Mouse (Mus musculus): ENCODE results near the gene Srpk2.
"Not testable (repeated sequence)": the region's sequence is repeated elsewhere in the genome, so short reads cannot be mapped to it uniquely, and the experiment has no call there.

Gene Srpk2

GRCm38 (mm10) chr5:23684517-23684916, at the start of gene Srpk2:
Gene Srpk2 (minus strand): TSS chr5:23684617.
- in situ Hi-C loops (cut with MboI, MseI) = no loop called here

- in situ Hi-C loops (cut with MboI, MseI) = no loop called here
Observed at GRCm38 (mm10) chr5:23721956-23722355, 37.5 kb upstream of the Srpk2 start.

GRCm38 (mm10) chr5:23718881-23719328, 34.5 kb upstream of the Srpk2 start:
- in situ Hi-C loops (cut with MboI, MseI) = loop anchor here (10.0 kb wide), 1 partner anchor 1816 kb away; no protein-coding TSS in a partner anchor

GRCm38 (mm10) chr5:23718182-23718534, 33.7 kb upstream of the Srpk2 start:
- in situ Hi-C loops (cut with MboI, MseI) = loop anchor here (10.0 kb wide), 1 partner anchor 1817 kb away; no protein-coding TSS in a partner anchor

GRCm38 (mm10) chr5:23717469-23718181, 33.2 kb upstream of the Srpk2 start:
- in situ Hi-C loops (cut with MboI, MseI) = loop anchor here (10.0 kb wide), 1 partner anchor 1817 kb away; no protein-coding TSS in a partner anchor

GRCm38 (mm10) chr5:23713401-23714335, 29.3 kb upstream of the Srpk2 start:
- in situ Hi-C loops (cut with MboI, MseI) = loop anchor here (5.0 to 10.0 kb wide), 2 partner anchors 69 to 1821 kb away; partner anchors contain the start of gene Pus7

GRCm38 (mm10) chr5:23712130-23713001, 27.9 kb upstream of the Srpk2 start:
- in situ Hi-C loops (cut with MboI, MseI) = loop anchor here (5.0 to 10.0 kb wide), 2 partner anchors 70 to 1822 kb away; partner anchors contain the start of gene Pus7

- in situ Hi-C loops (cut with MboI, MseI) = loop anchor here (5.0 to 10.0 kb wide), 2 partner anchors 71 to 1823 kb away; partner anchors contain the start of gene Pus7
Observed at GRCm38 (mm10) chr5:23711671-23712129, 27.3 kb upstream of the Srpk2 start.

- in situ Hi-C loops (cut with MboI, MseI) = loop anchor here (5.0 to 10.0 kb wide), 2 partner anchors 71 to 1824 kb away; partner anchors contain the start of gene Pus7
Observed at GRCm38 (mm10) chr5:23711244-23711643, 26.8 kb upstream of the Srpk2 start.

GRCm38 (mm10) chr5:23709661-23710060, 25.2 kb upstream of the Srpk2 start:
- in situ Hi-C loops (cut with MboI, MseI) = loop anchor here (5.0 to 10.0 kb wide), 2 partner anchors 73 to 1825 kb away; partner anchors contain the start of gene Pus7

- in situ Hi-C loops (cut with MboI, MseI) = not testable (repeated sequence)
Observed at GRCm38 (mm10) chr5:23706601-23707597, 22.5 kb upstream of the Srpk2 start.

- in situ Hi-C loops (cut with MboI, MseI) = no loop called here
Observed at GRCm38 (mm10) chr5:23697457-23697856, 13.0 kb upstream of the Srpk2 start.

GRCm38 (mm10) chr5:23683431-23683830, 986 bp downstream of the Srpk2 start:
- in situ Hi-C loops (cut with MboI, MseI) = no loop called here

GRCm38 (mm10) chr5:23679006-23679405, 5.4 kb downstream of the Srpk2 start:
- in situ Hi-C loops (cut with MboI, MseI) = no loop called here

- in situ Hi-C loops (cut with MboI, MseI) = no loop called here
Observed at GRCm38 (mm10) chr5:23677883-23678282, 6.5 kb downstream of the Srpk2 start.

GRCm38 (mm10) chr5:23677072-23677453, 7.4 kb downstream of the Srpk2 start:
- in situ Hi-C loops (cut with MboI, MseI) = no loop called here

- in situ Hi-C loops (cut with MboI, MseI) = no loop called here
Observed at GRCm38 (mm10) chr5:23676156-23677071, 8.0 kb downstream of the Srpk2 start.

GRCm38 (mm10) chr5:23675499-23676155, 8.8 kb downstream of the Srpk2 start:
- in situ Hi-C loops (cut with MboI, MseI) = no loop called here

All from regulatory T cell (primary cell).